Comparison of ENCODE assay signal across 18 mouse cellular contexts in the genomic region with DNA sequence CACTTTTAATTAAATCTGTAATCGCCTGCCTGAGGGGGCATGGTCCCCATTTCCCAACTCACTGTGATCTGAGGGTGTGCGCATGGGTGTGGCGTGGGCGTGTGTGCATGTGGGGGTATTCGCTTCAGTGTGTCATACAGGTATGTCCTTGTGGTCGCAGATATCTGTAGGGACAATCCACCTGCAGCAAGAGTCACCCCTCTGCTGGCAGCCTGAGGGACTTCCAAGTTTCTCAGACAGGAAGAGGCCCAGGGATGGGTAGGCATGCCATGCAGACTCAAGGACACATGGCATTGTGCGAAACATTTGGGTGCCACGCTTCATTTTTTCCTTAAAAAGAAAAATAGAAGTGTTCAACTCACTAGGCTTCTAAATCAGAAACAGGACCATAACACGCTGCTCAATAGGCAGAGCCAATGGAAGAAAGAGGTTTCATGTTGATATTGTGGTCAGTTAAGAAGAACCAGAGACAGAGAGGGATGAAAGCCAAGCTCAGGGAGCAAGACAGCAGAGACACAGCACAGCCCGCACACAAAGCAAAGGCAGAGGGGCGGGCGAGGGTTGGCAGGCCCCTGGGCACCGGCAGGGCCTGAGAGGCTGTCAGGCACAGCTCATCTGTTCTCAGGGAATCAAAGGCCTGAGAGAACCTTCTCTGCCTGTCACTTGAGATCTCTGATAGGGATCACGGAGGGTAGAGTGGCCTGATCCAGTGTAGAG. TPM values are rescaled to one million over a fixed set of nuclear protein-coding genes. Genes with fewer than 3 reads are reported as not detected.
A peak's percentile ranks its signal among the peaks of the same experiment; 100 is the strongest.
DNase-seq lines count a peak whose midpoint lies in the region; ATAC-seq and TF ChIP-seq lines count a peak whose summit lies in the region.
"Had no signal": no experiment of that assay in that cellular context is flagged by ENCODE, and none has a peak within 500 bp of the region (broad histone marks: within the 10 kb centered on the region; RNA-seq: fewer than 3 reads in every experiment).

No protein-coding gene starts in this region.

- H3K4me2 ChIP-seq in forebrain, embryonic 12.5 days, result no peak overlapping the region
- H3K4me2 ChIP-seq in lung, embryonic 14.5 days, result no peak overlapping the region
- no peak overlapping the region for H3K4me2 ChIP-seq in midbrain, embryonic 12.5 days (replicated peaks)

- H3K27ac ChIP-seq in forebrain, embryonic 12.5 days, result peak overlapping the region; percentile 71
- H3K27ac ChIP-seq in forebrain, embryonic 10.5 days, result no peak overlapping the region
- H3K27ac ChIP-seq in lung, embryonic 14.5 days (ENCODE audit: low read depth), result no peak overlapping the region
- peak overlapping the region; percentile 76 for H3K27ac ChIP-seq in midbrain, embryonic 12.5 days (replicated peaks)
- H3K27ac ChIP-seq: gastrocnemius, adult 2 months had no signal

- ATAC-seq in forebrain, embryonic 12.5 days (ENCODE audit: low FRiP score), result no peak
- no peak for ATAC-seq in lung, embryonic 14.5 days (ENCODE audit: insufficient read depth)
- no peak for ATAC-seq in midbrain, embryonic 12.5 days (ENCODE audit: low FRiP score, low read depth)
- ATAC-seq: inflammation-experienced regulatory T-cells, adult 6 months had no signal

- H3K9ac ChIP-seq in forebrain, embryonic 12.5 days, result no peak overlapping the region
- no peak overlapping the region for H3K9ac ChIP-seq in lung, embryonic 14.5 days
- H3K9ac ChIP-seq in midbrain, embryonic 12.5 days (replicated peaks), result 0 out of 2 replicates have a peak overlapping the region, but pooled peaks have one; percentile 6

- H3K4me1 ChIP-seq in forebrain, embryonic 12.5 days, result peaks cover 70% of the 10 kb centered on the region
- peaks cover 67% of the 10 kb centered on the region for H3K4me1 ChIP-seq in forebrain, embryonic 10.5 days
- H3K4me1 ChIP-seq in lung, embryonic 14.5 days (ENCODE audit: insufficient read depth), result no peaks in the 10 kb centered on the region
- peaks cover 51% of the 10 kb centered on the region for H3K4me1 ChIP-seq in midbrain, embryonic 12.5 days

- H3K27me3 ChIP-seq in forebrain, embryonic 12.5 days, result 0 out of 2 replicates have a peak, but pooled peaks cover 3% of the 10 kb centered on the region
- 0 out of 2 replicates have a peak, but pooled peaks cover 3% of the 10 kb centered on the region for H3K27me3 ChIP-seq in forebrain, embryonic 10.5 days (ENCODE audit: poor library complexity, severe bottlenecking)
- no peaks in the 10 kb centered on the region for H3K27me3 ChIP-seq in lung, embryonic 14.5 days (ENCODE audit: insufficient read depth, low read length)
- H3K27me3 ChIP-seq in midbrain, embryonic 12.5 days, result no peaks in the 10 kb centered on the region

- H3K9me3 ChIP-seq in forebrain, embryonic 12.5 days, result no peaks in the 10 kb centered on the region
- no peaks in the 10 kb centered on the region for H3K9me3 ChIP-seq in forebrain, embryonic 10.5 days
- H3K9me3 ChIP-seq in lung, embryonic 14.5 days (ENCODE audit: low read depth, low read length), result no peaks in the 10 kb centered on the region
- H3K9me3 ChIP-seq in midbrain, embryonic 12.5 days, result no peaks in the 10 kb centered on the region
- H3K9me3 ChIP-seq: megakaryocyte, embryonic 14.5 days had no signal

- DNase-seq in forebrain, embryonic 10.5 days (ENCODE audit: extremely low spot score, low spot score), result no peak
- DNase-seq in lung, embryonic 14.5 days, result no peak
- no peak for DNase-seq in lung, postnatal 25 days (ENCODE audit: low spot score)
- DNase-seq in adrenal gland, adult (ENCODE audit: inconsistent age in 2 of 2, low spot score in 1 of 2), result no peak
- DNase-seq in heart, postnatal 25 days (ENCODE audit: low spot score), result no peak
- DNase-seq in frontal cortex, postnatal 14 days (ENCODE audit: low spot score in 2 of 2), result no peak
- DNase-seq: adrenal gland, postnatal 14 days; cerebellum, adult 8-10 months; embryo, embryonic 11 days; gastrocnemius, adult 2 months; heart, adult 18-20 months; kidney, postnatal 14 days; spleen, adult 18-20 months; thymus, postnatal 36 days had no signal

- WGBS in forebrain, embryonic 12.5 days, result 91% methylated on average over 14 of the region's 14 CpGs
- 87% methylated on average over 14 of the region's 14 CpGs for WGBS in forebrain, embryonic 10.5 days
- 75% methylated on average over 14 of the region's 14 CpGs for WGBS in lung, embryonic 14.5 days
- WGBS in midbrain, embryonic 12.5 days, result 89% methylated on average over 14 of the region's 14 CpGs

- 0 out of 2 replicates have a peak, but pooled peaks have one; percentile 3 for TF ChIP-seq CTCF in lung, embryonic 14.5 days (IDR thresholded peaks at IDR 0.05; ENCODE audit: low read depth)

- no peak overlapping the region for H3K4me3 ChIP-seq in forebrain, embryonic 12.5 days (replicated peaks)
- H3K4me3 ChIP-seq in forebrain, embryonic 10.5 days, result no peak overlapping the region
- no peak overlapping the region for H3K4me3 ChIP-seq in lung, embryonic 14.5 days (ENCODE audit: low read depth, low read length)
- no peak overlapping the region for H3K4me3 ChIP-seq in midbrain, embryonic 12.5 days
- H3K4me3 ChIP-seq: gastrocnemius, adult 2 months; megakaryocyte, embryonic 14.5 days had no signal

- intact Hi-C loops in heart, postnatal 25 days (cut with DNase I), result loop anchor here (5.0 kb wide), 1 partner anchor 218 kb away; no protein-coding TSS in a partner anchor

- H3K36me3 ChIP-seq in forebrain, embryonic 12.5 days (replicated peaks), result no peaks in the 10 kb centered on the region
- H3K36me3 ChIP-seq in forebrain, embryonic 10.5 days (replicated peaks), result no peaks in the 10 kb centered on the region
- no peaks in the 10 kb centered on the region for H3K36me3 ChIP-seq in lung, embryonic 14.5 days (ENCODE audit: insufficient read depth)
- no peaks in the 10 kb centered on the region for H3K36me3 ChIP-seq in midbrain, embryonic 12.5 days

RNA-seq across cellular contexts. Expression of a gene that starts 23.2 kb away (rescaled TPM):
- polyA plus RNA-seq in forebrain, embryonic 12.5 days (2016; fragmentation: Nextera tagmentation; extraction: Ambion mirVana), result 43.3 and 45.0 TPM in 2 replicates
- polyA plus RNA-seq in forebrain, embryonic 10.5 days (2016; fragmentation: Nextera tagmentation; extraction: Ambion mirVana), result 33.0 and 35.8 TPM in 2 replicates
- 42.1 and 45.3 TPM in 2 replicates for polyA plus RNA-seq in lung, embryonic 14.5 days (2014; fragmentation: Nextera tagmentation; extraction: Ambion mirVana)
- 43.6 TPM in 2 replicates for polyA plus RNA-seq in midbrain, embryonic 12.5 days (2016; fragmentation: Nextera tagmentation; extraction: Ambion mirVana)
- 10 to 100 TPM; 20.6 to 21.4 TPM for total RNA-seq in heart, postnatal 25 days (2021)

RNA-seq across cellular contexts. Expression of a gene that starts 31.5 kb away (rescaled TPM):
- 17.7 and 18.9 TPM in 2 replicates for polyA plus RNA-seq in forebrain, embryonic 12.5 days (2016; fragmentation: Nextera tagmentation; extraction: Ambion mirVana)
- 20.4 and 21.0 TPM in 2 replicates for polyA plus RNA-seq in forebrain, embryonic 10.5 days (2016; fragmentation: Nextera tagmentation; extraction: Ambion mirVana)
- 22.9 and 23.0 TPM in 2 replicates for polyA plus RNA-seq in lung, embryonic 14.5 days (2014; fragmentation: Nextera tagmentation; extraction: Ambion mirVana)
- 19.3 and 19.4 TPM in 2 replicates for polyA plus RNA-seq in midbrain, embryonic 12.5 days (2016; fragmentation: Nextera tagmentation; extraction: Ambion mirVana)
- 1 to 10 TPM; 3.1 to 3.5 TPM for total RNA-seq in heart, postnatal 25 days (2021)

RNA-seq across cellular contexts. Expression of a gene that starts 31.5 kb away (rescaled TPM):
- 43.1 and 46.3 TPM in 2 replicates for polyA plus RNA-seq in forebrain, embryonic 12.5 days (2016; fragmentation: Nextera tagmentation; extraction: Ambion mirVana)
- 36.7 and 37.3 TPM in 2 replicates for polyA plus RNA-seq in forebrain, embryonic 10.5 days (2016; fragmentation: Nextera tagmentation; extraction: Ambion mirVana)
- polyA plus RNA-seq in lung, embryonic 14.5 days (2014; fragmentation: Nextera tagmentation; extraction: Ambion mirVana), result 32.9 and 34.6 TPM in 2 replicates
- 48.1 and 48.4 TPM in 2 replicates for polyA plus RNA-seq in midbrain, embryonic 12.5 days (2016; fragmentation: Nextera tagmentation; extraction: Ambion mirVana)
- 10 to 100 TPM; 17.3 to 18.9 TPM for total RNA-seq in heart, postnatal 25 days (2021)

RNA-seq across cellular contexts. Expression of a gene that starts 36.6 kb away (rescaled TPM):
- 1.0 and 2.2 TPM in 2 replicates for polyA plus RNA-seq in forebrain, embryonic 12.5 days (2016; fragmentation: Nextera tagmentation; extraction: Ambion mirVana)
- polyA plus RNA-seq in forebrain, embryonic 10.5 days (2016; fragmentation: Nextera tagmentation; extraction: Ambion mirVana), result 0.74 and 1.4 TPM in 2 replicates
- polyA plus RNA-seq in lung, embryonic 14.5 days (2014; fragmentation: Nextera tagmentation; extraction: Ambion mirVana), result 1.1 and 1.2 TPM in 2 replicates
- 1.1 and 2.6 TPM in 2 replicates for polyA plus RNA-seq in midbrain, embryonic 12.5 days (2016; fragmentation: Nextera tagmentation; extraction: Ambion mirVana)
- not detected for total RNA-seq in heart, postnatal 25 days (2021)

RNA-seq across cellular contexts. Expression of a gene that starts 40.8 kb away (rescaled TPM):
- 40.0 and 45.7 TPM in 2 replicates for polyA plus RNA-seq in forebrain, embryonic 12.5 days (2016; fragmentation: Nextera tagmentation; extraction: Ambion mirVana)
- polyA plus RNA-seq in forebrain, embryonic 10.5 days (2016; fragmentation: Nextera tagmentation; extraction: Ambion mirVana), result 57.4 and 59.6 TPM in 2 replicates
- 51.3 and 54.1 TPM in 2 replicates for polyA plus RNA-seq in lung, embryonic 14.5 days (2014; fragmentation: Nextera tagmentation; extraction: Ambion mirVana)
- polyA plus RNA-seq in midbrain, embryonic 12.5 days (2016; fragmentation: Nextera tagmentation; extraction: Ambion mirVana), result 43.6 and 48.9 TPM in 2 replicates
- total RNA-seq in heart, postnatal 25 days (2021), result 10 to 100 TPM; 12.1 to 16.7 TPM

Comparison
In these comparisons a context has a peak if more than half of its experiments do, and no peak if none do; other contexts are left out.
1. H3K27ac ChIP-seq: peak in forebrain, embryonic 12.5 days (single experiment) and midbrain, embryonic 12.5 days (single experiment); none in forebrain, embryonic 10.5 days (single experiment) and lung, embryonic 14.5 days (single experiment).